Mouse (Mus musculus): ENCODE measurements around the gene Camk2d.

DNA sequence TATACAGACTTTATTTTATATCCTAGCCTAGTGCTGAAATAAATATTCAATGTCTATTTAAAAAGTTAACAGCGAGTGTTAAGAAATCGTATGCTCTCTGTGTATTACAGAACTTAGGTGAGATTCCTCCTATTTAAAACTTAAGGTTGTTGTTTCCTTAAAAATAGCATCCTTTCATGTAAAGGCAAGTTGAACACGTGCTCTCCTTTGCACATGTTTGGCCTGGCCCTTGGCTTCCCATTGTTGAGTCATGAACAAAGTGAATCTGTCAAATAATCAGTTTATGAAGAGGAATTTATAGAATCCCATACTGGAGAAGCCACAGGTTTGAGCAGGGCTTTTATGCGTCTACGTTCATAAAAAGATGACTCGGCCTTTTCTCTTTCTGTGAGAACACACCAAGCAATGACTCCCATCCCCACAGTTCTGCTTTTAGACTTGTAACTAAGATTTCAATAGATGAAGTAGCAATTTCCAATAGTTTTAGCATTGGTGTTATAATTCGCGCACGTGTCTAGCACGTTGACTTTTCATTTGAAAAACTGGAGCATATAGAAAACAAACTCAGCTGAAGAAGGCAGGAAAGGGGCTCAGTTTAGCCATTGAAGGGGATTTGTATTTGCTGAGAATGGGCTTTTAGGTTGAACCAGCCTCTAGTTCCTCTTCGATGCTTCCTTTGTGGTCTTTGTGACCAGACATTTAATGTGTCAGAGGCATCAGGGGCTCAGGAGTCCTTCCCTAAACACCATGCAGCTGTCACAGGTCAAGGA, 29.1 kb downstream of the Camk2d start:
- TF ChIP-seq MAFK (IDR thresholded peaks at IDR 0.05; ENCODE audit: insufficient read depth, low read depth, low read length), result no peak
- TF ChIP-seq ZNF384 (IDR thresholded peaks at IDR 0.05; ENCODE audit: low read depth, low read length), result no peak
